Mouse (Mus musculus) central nervous system, embryonic 14 days (tissue): ENCODE measurements around the gene Adgrb2. TPM values are rescaled to one million over a fixed set of nuclear protein-coding genes. Genes with fewer than 3 reads are reported as not detected.

Experiments used
- polyA plus RNA-seq: library from polyadenylated mRNA; depleted of rRNA; stranded (reverse); fragments of >200 nt; gene quantifications from 2 replicates; pipeline ENCODE4 v1.2.3, GENCODE M21; 2012; rRNA removed

Adgrb2 gene
- polyA plus RNA-seq: 111 and 112 TPM in 2 replicates

DNA sequence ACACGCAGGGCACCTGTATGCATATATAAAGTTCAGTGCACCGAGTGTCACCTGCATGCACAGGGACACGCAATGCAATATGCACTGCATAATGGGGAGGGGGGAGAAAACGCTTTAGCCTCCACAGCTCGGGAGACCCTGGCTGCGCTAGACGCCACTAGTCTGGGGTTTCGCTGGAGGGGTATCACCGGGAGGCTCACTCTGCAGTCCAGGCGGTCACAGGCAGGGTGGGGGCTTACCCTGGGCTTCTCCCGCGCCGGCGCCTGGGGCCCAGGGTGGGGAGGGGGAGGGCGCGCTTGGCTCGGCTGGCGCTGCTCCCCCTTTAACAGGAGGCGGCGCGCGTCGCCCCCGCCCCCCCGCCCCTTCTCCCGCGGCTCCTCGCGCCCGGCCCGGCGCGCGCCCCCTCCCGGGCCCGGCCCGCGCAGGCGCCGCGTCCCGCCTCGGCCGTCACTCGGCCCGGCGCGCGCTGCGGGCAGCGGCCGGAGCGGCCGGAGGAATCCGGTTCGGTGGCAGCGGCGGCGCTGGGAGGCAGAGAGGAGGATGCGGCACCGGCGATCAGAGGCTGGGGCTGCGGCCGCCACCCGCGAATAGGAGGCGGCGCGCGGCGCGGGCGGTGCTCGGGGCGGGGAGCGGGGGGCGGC is at the start of gene Adgrb2:
Gene Adgrb2 (plus strand): TSS at position 450 of the 641 bp plus-strand sequence.

DNA sequence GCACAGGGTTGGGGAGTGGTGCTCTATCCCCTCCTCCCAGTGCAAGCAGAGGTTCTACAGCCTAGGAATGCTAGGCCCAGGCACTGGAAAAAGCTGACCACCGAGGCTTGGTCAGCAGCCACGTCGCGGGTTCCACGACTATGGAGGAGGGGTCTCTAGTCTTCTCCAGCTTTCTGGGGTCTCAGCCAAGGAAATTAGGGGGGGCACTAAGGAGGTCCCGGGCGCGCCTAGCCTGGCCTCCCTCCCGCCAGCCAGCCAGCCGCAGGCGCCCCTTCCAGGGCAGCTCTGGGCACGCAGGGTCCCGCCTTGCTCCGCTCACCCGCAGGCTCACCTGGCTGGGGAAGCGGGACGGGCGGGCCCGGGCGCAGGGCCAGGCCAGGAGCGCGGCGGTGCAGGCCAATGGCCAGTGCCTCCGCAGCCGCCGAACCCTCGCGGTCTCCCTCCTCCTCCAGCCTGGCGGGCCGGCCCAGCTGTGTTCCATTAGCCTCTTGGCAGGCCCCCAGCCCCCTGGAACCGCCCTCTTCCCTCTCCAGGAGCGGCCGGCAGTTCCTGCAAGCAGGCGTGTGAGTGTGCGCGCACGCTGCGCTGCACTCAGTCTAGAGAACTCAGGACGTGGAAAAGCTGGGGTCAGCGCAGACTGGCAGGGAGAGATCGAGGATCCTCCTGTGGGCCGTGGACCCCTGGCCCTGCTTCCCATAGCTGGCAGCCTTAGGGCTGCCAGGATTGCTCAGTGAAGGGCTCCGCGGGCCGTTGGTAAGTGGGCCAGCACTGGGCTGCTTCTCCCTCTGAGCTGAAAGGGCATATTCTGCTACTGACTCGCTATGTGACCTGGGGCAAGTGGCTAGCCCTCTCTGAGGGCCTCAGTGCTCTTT is 62.9 kb downstream of the Adgrb2 start, which contains the start of gene Col16a1:
Gene Col16a1 (plus strand): TSS at position 510 of the 872 bp plus-strand sequence.

Other genes starting within 250 kb of the Adgrb2 start
- gene Khdrbs1, start 242.6 kb upstream of the Adgrb2 start, polyA plus RNA-seq: 97.4 and 97.6 TPM in 2 replicates
- gene Ptp4a2, start 173.7 kb upstream of the Adgrb2 start, polyA plus RNA-seq: 87.5 and 88.2 TPM in 2 replicates
- 0.06 and 0.09 TPM in 2 replicates for gene Spocd1, start 55.6 kb upstream of the Adgrb2 start, polyA plus RNA-seq
- gene Col16a1, start 63.0 kb downstream of the Adgrb2 start, polyA plus RNA-seq: 32.1 and 90.1 TPM in 2 replicates
- 53.2 and 56.4 TPM in 2 replicates for gene Pef1, start 117.7 kb downstream of the Adgrb2 start, polyA plus RNA-seq
- gene Hcrtr1, start 154.5 kb downstream of the Adgrb2 start, polyA plus RNA-seq: 1.1 and 1.5 TPM in 2 replicates
- gene Tinagl1, start 190.3 kb downstream of the Adgrb2 start, polyA plus RNA-seq: 5.7 and 11.3 TPM in 2 replicates
- gene Gm853, start 237.5 kb downstream of the Adgrb2 start, polyA plus RNA-seq: 0.51 and 0.68 TPM in 2 replicates